Mouse (Mus musculus) liver, adult 2 months (tissue): ENCODE results near the gene Cct5.

ENCODE experiments used
- CTCF ChIP-seq: fragments of 200-500 bp; IDR thresholded peaks from 2 replicates; pipeline ENCODE4 v1.5.1; 2011; ENCODE audit warnings: low read depth, low read length, control low read depth
- POLR2A ChIP-seq: fragments of 200-500 bp; IDR thresholded peaks from 2 replicates; pipeline ENCODE4 v1.6.1; 2011; ENCODE audit warnings: low read length, control low read depth; ENCODE audit not compliant: insufficient read depth; ENCODE audit errors: extremely low read depth

GRCm38 (mm10) chr15:31594260-31594659, 7.3 kb downstream of the Cct5 start:
- TF ChIP-seq CTCF = no peak
- no peak for TF ChIP-seq POLR2A
